Mouse (Mus musculus): ENCODE data around the gene Cacna1s. TPM values are rescaled to one million over a fixed set of nuclear protein-coding genes. Genes with fewer than 3 reads are reported as not detected.

Cacna1s gene
- polyA plus RNA-seq, 1 experiment from 2014 or later, result 0.60 TPM

DNA sequence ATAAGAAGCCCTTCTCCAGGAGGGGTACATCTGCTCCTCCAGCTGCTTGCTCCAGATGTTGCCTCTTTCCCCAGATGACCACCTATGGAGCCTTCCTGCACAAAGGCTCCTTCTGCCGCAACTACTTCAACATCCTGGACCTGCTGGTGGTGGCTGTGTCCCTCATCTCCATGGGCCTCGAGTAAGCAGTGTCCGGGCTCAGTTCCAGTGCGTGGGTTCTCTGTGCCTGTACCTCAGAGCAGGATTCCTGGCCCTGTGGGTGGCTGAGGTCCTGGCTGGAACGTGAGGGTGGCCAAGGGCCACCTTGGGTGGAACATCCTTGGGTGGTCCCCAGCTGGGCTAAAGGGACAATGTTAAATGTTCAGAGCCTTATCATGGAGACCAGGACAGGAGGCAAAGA lies 42.3 kb downstream of the Cacna1s start:
- H3K4me3 ChIP-seq (ENCODE audit: low read depth, low read length), result no peak overlapping the region
- no peak overlapping the region for H3K4me2 ChIP-seq (ENCODE audit: low read depth, low read length)
- no peaks in the 10 kb centered on the region for H3K36me3 ChIP-seq (ENCODE audit: control insufficient read depth, insufficient read depth)
- H3K9me3 ChIP-seq (replicated peaks; ENCODE audit: control insufficient read depth, low read length), result no peaks in the 10 kb centered on the region
- 64% methylated on average over 5 of the region's 5 CpGs for WGBS (ENCODE audit: insufficient replicate concordance)
- ATAC-seq (ENCODE audit: low read depth), result no peak
- no peaks in the 10 kb centered on the region for H3K27me3 ChIP-seq (ENCODE audit: control insufficient read depth, insufficient read depth, low read depth, low read length)
- H3K4me1 ChIP-seq (ENCODE audit: control insufficient read depth, low read depth, low read length), result no peaks in the 10 kb centered on the region
- H3K9ac ChIP-seq (ENCODE audit: low read depth, low read length), result no peak overlapping the region
- H3K27ac ChIP-seq (ENCODE audit: low read length), result no peak overlapping the region

DNA sequence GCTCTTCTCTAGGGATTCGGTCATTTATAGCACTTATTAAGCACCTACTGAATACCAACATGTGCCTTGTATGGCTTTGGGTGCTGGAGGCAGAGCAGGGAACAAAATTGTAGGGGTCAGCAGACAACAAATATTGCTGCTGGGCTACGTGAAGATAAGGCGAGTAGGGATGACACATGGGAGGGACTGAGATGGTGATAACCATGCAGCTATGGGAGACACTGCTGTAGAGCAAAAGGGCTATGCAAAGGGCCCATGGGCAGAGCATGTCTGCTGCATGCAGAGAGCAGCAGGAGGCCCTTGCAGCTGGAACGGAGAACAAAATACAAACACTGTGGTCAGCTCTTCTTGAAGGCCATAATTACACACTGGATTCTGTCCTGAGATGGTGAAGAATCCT lies 49.5 kb downstream of the Cacna1s start:
- Histone ChIP-seq H3K36me3 (ENCODE audit: control insufficient read depth, insufficient read depth) (no peaks in the 10 kb centered on the region), H3K27ac (ENCODE audit: low read length) (no peak overlapping the region), H3K4me1 (ENCODE audit: control insufficient read depth, low read depth, low read length) (peaks cover 14% of the 10 kb centered on the region), H3K9me3 (replicated peaks; ENCODE audit: control insufficient read depth, low read length) (no peaks in the 10 kb centered on the region), H3K4me3 (ENCODE audit: low read depth, low read length) (no peak overlapping the region), H3K9ac (ENCODE audit: low read depth, low read length) (no peak overlapping the region), H3K27me3 (ENCODE audit: control insufficient read depth, insufficient read depth, low read depth, low read length) (no peaks in the 10 kb centered on the region), H3K4me2 (ENCODE audit: low read depth, low read length) (no peak overlapping the region)
- 0 out of 2 replicates have a peak, but pooled peaks have one; percentile 38 for ATAC-seq (ENCODE audit: low read depth)
- WGBS (ENCODE audit: insufficient replicate concordance), result 36% methylated on average over 4 of the region's 4 CpGs

DNA sequence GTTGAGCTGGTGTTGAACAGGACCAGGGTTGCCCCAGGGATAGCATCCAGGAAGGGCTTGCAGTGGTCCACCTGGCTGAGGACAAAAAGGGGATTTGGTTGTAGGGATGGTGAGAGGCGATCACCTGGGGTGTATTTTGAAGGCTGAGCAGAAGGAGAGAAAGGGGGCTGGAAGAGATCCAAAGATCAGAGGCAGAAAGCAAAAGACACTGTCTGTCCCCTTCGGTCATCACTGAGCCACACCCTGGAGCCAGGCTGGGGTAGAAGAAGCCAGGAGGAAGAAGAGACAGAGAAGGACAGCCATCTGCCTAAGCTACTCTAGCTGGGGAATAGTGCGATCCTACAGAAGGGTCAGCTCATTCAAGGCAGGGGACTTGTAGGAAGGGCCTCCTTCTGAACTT lies 50.0 kb downstream of the Cacna1s start:
- no peak overlapping the region for H3K9ac ChIP-seq (ENCODE audit: low read depth, low read length)
- H3K27me3 ChIP-seq (ENCODE audit: control insufficient read depth, insufficient read depth, low read depth, low read length), result no peaks in the 10 kb centered on the region
- no peak overlapping the region for H3K27ac ChIP-seq (ENCODE audit: low read length)
- H3K36me3 ChIP-seq (ENCODE audit: control insufficient read depth, insufficient read depth), result no peaks in the 10 kb centered on the region
- no peak for ATAC-seq (ENCODE audit: low read depth)
- no peak overlapping the region for H3K4me3 ChIP-seq (ENCODE audit: low read depth, low read length)
- WGBS (ENCODE audit: insufficient replicate concordance), result 40% methylated on average over 3 of the region's 3 CpGs
- peaks cover 14% of the 10 kb centered on the region for H3K4me1 ChIP-seq (ENCODE audit: control insufficient read depth, low read depth, low read length)
- H3K4me2 ChIP-seq (ENCODE audit: low read depth, low read length), result no peak overlapping the region
- no peaks in the 10 kb centered on the region for H3K9me3 ChIP-seq (replicated peaks; ENCODE audit: control insufficient read depth, low read length)

DNA sequence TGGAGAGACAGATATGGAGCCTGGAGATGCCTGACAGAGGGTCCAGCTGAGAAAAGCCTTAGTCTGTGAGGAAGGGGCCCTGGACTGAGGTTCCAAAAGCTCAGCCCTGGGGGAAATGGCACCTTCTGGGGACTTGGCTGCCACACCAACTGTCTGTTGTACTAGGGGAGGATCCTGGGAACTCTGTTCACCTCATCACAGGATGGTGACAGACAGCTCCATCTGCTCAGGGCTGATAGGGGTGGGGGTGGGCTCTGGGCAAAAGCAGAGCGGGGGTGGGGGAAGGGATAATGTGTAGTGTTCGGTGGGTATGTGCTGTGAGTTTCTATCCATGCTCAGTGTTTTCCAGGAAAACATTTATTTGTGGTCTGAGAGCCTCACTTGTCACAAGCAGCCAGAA lies 50.4 kb downstream of the Cacna1s start:
- no peaks in the 10 kb centered on the region for H3K9me3 ChIP-seq (replicated peaks; ENCODE audit: control insufficient read depth, low read length)
- peaks cover 14% of the 10 kb centered on the region for H3K4me1 ChIP-seq (ENCODE audit: control insufficient read depth, low read depth, low read length)
- 12% methylated on average over 2 of the region's 2 CpGs for WGBS (ENCODE audit: insufficient replicate concordance)
- H3K4me3 ChIP-seq (ENCODE audit: low read depth, low read length), result no peak overlapping the region
- no peak overlapping the region for H3K27ac ChIP-seq (ENCODE audit: low read length)
- H3K9ac ChIP-seq (ENCODE audit: low read depth, low read length), result no peak overlapping the region
- peak; percentile 59 for ATAC-seq (ENCODE audit: low read depth)
- H3K27me3 ChIP-seq (ENCODE audit: control insufficient read depth, insufficient read depth, low read depth, low read length), result no peaks in the 10 kb centered on the region
- no peak overlapping the region for H3K4me2 ChIP-seq (ENCODE audit: low read depth, low read length)
- H3K36me3 ChIP-seq (ENCODE audit: control insufficient read depth, insufficient read depth), result no peaks in the 10 kb centered on the region

DNA sequence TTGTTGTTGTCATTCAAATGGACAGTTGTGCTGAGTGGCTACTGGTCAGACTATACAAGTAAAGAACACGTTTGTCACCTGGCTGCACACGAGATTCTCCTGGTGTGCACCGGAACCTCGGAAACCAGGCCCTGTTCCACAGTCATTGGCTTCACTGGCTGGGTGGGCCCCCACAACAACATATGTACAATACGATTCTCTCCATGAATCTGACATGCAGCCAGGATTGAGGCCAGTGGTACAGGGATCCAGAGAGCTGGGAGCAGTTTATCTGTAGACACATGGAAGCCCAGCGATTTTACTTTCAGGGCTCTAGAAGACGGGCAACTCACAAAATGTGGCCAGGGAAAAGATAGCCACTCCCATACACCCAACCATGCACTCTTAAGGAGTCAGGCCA lies 51.1 kb downstream of the Cacna1s start:
- Histone ChIP-seq H3K36me3 (ENCODE audit: control insufficient read depth, insufficient read depth) (no peaks in the 10 kb centered on the region), H3K4me3 (ENCODE audit: low read depth, low read length) (no peak overlapping the region), H3K9me3 (replicated peaks; ENCODE audit: control insufficient read depth, low read length) (no peaks in the 10 kb centered on the region), H3K27me3 (ENCODE audit: control insufficient read depth, insufficient read depth, low read depth, low read length) (no peaks in the 10 kb centered on the region), H3K4me1 (ENCODE audit: control insufficient read depth, low read depth, low read length) (peaks cover 14% of the 10 kb centered on the region), H3K4me2 (ENCODE audit: low read depth, low read length) (no peak overlapping the region), H3K9ac (ENCODE audit: low read depth, low read length) (no peak overlapping the region), H3K27ac (ENCODE audit: low read length) (no peak overlapping the region)
- 57% methylated on average over 7 of the region's 7 CpGs for WGBS (ENCODE audit: insufficient replicate concordance)
- no peak for ATAC-seq (ENCODE audit: low read depth)

DNA sequence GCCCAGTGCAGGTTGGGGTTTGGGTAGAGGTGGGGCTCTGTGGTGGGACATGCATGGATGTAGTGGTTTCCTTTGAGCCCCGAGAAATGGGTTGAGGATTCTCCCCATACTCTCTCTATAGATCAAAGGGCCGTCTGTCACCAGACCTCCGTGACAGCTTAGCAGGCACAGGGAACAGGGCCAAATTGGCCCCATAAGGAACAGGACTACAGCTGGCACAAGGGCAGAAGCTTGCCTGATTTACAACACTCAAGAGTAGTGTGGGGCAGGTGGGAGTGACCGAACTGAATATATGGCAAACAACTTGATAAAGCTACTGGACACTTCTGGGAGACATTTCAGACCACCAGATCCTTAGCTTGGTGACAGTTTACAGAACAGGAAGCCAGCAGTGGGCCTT lies 52.2 kb downstream of the Cacna1s start:
- no peak overlapping the region for H3K27ac ChIP-seq (ENCODE audit: low read length)
- no peak overlapping the region for H3K4me3 ChIP-seq (ENCODE audit: low read depth, low read length)
- H3K27me3 ChIP-seq (ENCODE audit: control insufficient read depth, insufficient read depth, low read depth, low read length), result no peaks in the 10 kb centered on the region
- no peaks in the 10 kb centered on the region for H3K9me3 ChIP-seq (replicated peaks; ENCODE audit: control insufficient read depth, low read length)
- peaks cover 14% of the 10 kb centered on the region for H3K4me1 ChIP-seq (ENCODE audit: control insufficient read depth, low read depth, low read length)
- 53% methylated on average over 4 of the region's 4 CpGs for whole genome bisulfite sequencing (ENCODE audit: insufficient replicate concordance)
- no peak for ATAC-seq (ENCODE audit: low read depth)
- H3K9ac ChIP-seq (ENCODE audit: low read depth, low read length), result no peak overlapping the region
- H3K36me3 ChIP-seq (ENCODE audit: control insufficient read depth, insufficient read depth), result no peaks in the 10 kb centered on the region
- no peak overlapping the region for H3K4me2 ChIP-seq (ENCODE audit: low read depth, low read length)

DNA sequence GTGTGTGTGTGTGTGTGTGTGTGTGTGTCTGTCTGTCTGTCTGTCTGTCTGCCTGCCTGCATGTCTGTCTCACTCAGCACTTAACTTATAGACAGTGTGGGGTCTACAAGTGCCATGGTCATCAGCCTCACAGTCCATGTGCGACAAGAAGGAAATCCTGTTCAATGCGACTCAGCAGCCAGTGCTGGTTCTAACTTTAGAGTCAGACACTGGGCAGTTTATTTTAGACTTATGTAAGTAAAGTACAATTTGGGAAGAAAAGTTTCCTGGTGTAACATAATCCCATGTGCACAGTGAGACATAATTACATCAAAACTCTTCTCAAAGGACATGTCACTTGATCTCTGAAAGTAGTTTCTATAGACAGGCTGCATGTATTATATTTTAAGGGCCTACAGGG lies 56.9 kb downstream of the Cacna1s start:
- Histone ChIP-seq H3K4me1 (ENCODE audit: control insufficient read depth, low read depth, low read length) (no peaks in the 10 kb centered on the region), H3K27me3 (ENCODE audit: control insufficient read depth, insufficient read depth, low read depth, low read length) (no peaks in the 10 kb centered on the region), H3K4me2 (ENCODE audit: low read depth, low read length) (no peak overlapping the region), H3K9me3 (replicated peaks; ENCODE audit: control insufficient read depth, low read length) (no peaks in the 10 kb centered on the region), H3K36me3 (ENCODE audit: control insufficient read depth, insufficient read depth) (no peaks in the 10 kb centered on the region), H3K27ac (ENCODE audit: low read length) (no peak overlapping the region), H3K4me3 (ENCODE audit: low read depth, low read length) (no peak overlapping the region), H3K9ac (ENCODE audit: low read depth, low read length) (no peak overlapping the region)
- 43% methylated on average over 2 of the region's 2 CpGs for WGBS (ENCODE audit: insufficient replicate concordance)
- ATAC-seq (ENCODE audit: low read depth), result no peak

DNA sequence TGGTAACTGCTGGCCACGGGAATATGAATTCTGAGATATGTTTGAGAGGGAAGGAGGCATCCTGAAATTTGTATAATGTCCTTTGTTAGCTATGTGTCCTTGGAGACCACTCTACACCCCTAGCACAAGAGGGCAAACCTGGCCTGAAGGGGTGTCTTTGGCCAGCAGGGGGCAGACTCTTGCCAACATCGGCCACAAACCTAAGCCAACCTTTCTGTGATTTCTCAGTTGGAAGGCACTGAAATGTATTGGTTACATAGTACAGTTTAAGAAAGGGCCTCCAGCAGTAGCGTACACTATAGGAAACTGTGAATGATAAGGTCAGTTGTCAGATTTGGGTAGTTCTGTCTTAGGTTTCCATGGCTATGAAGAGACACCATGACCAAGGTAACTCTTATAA lies 63.6 kb downstream of the Cacna1s start:
- H3K9me3 ChIP-seq (replicated peaks; ENCODE audit: control insufficient read depth, low read length), result no peaks in the 10 kb centered on the region
- no peak overlapping the region for H3K4me3 ChIP-seq (ENCODE audit: low read depth, low read length)
- no peaks in the 10 kb centered on the region for H3K27me3 ChIP-seq (ENCODE audit: control insufficient read depth, insufficient read depth, low read depth, low read length)
- no peak overlapping the region for H3K9ac ChIP-seq (ENCODE audit: low read depth, low read length)
- peaks cover 5% of the 10 kb centered on the region for H3K4me1 ChIP-seq (ENCODE audit: control insufficient read depth, low read depth, low read length)
- ATAC-seq (ENCODE audit: low read depth), result no peak
- H3K27ac ChIP-seq (ENCODE audit: low read length), result no peak overlapping the region
- H3K4me2 ChIP-seq (ENCODE audit: low read depth, low read length), result no peak overlapping the region
- WGBS (ENCODE audit: insufficient replicate concordance), result 10% methylated on average over 3 of the region's 3 CpGs
- no peaks in the 10 kb centered on the region for H3K36me3 ChIP-seq (ENCODE audit: control insufficient read depth, insufficient read depth)

DNA sequence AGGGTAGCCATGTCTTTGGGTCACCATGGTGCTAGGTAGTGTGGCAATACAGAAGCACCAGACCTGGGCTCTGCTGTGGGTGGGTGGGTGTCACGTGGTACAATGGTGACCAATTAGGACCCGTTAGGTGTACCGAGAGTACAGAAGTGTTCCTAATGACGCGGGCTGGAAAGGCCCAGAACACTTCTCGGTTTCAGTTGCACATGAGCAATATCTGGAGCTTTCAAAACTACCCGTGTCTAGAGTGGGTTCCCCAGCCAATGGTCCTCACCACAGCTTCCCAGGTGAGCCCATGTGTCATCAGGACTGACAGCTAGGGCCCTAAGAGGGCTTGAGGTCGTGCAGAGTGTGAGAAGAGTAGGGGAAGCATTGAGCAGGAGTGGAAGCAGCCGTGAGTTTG lies 64.5 kb downstream of the Cacna1s start:
- no peaks in the 10 kb centered on the region for H3K27me3 ChIP-seq (ENCODE audit: control insufficient read depth, insufficient read depth, low read depth, low read length)
- H3K4me3 ChIP-seq (ENCODE audit: low read depth, low read length), result no peak overlapping the region
- ATAC-seq (ENCODE audit: low read depth), result no peak
- 63% methylated on average over 9 of the region's 9 CpGs for WGBS (ENCODE audit: insufficient replicate concordance)
- peaks cover 5% of the 10 kb centered on the region for H3K4me1 ChIP-seq (ENCODE audit: control insufficient read depth, low read depth, low read length)
- no peak overlapping the region for H3K4me2 ChIP-seq (ENCODE audit: low read depth, low read length)
- no peaks in the 10 kb centered on the region for H3K36me3 ChIP-seq (ENCODE audit: control insufficient read depth, insufficient read depth)
- H3K9ac ChIP-seq (ENCODE audit: low read depth, low read length), result no peak overlapping the region
- H3K27ac ChIP-seq (ENCODE audit: low read length), result no peak overlapping the region
- no peaks in the 10 kb centered on the region for H3K9me3 ChIP-seq (replicated peaks; ENCODE audit: control insufficient read depth, low read length)

DNA sequence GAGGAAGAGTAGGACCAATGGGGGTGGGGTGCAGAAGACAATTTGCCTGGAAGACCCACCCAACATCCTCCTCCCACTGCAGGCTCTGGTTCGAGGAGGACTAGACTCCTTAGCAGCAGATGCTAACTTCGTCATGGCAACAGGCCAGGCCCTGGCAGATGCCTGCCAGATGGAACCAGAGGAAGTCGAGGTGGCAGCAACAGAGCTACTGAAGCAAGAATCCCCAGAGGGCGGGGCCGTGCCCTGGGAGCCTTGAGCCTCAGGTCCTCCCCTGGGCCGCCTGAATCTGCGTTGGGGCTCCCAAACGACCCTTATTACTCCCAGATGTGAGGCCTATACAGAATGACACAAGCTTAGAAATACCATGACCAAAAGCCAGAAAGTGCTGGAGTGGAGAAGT lies 66.3 kb downstream of the Cacna1s start:
- no peak overlapping the region for H3K9ac ChIP-seq (ENCODE audit: low read depth, low read length)
- WGBS (ENCODE audit: insufficient replicate concordance), result 40% methylated on average over 8 of the region's 8 CpGs
- H3K27me3 ChIP-seq (ENCODE audit: control insufficient read depth, insufficient read depth, low read depth, low read length), result no peaks in the 10 kb centered on the region
- no peaks in the 10 kb centered on the region for H3K36me3 ChIP-seq (ENCODE audit: control insufficient read depth, insufficient read depth)
- ATAC-seq (ENCODE audit: low read depth), result no peak
- H3K4me3 ChIP-seq (ENCODE audit: low read depth, low read length), result no peak overlapping the region
- H3K4me2 ChIP-seq (ENCODE audit: low read depth, low read length), result no peak overlapping the region
- no peaks in the 10 kb centered on the region for H3K9me3 ChIP-seq (replicated peaks; ENCODE audit: control insufficient read depth, low read length)
- H3K27ac ChIP-seq (ENCODE audit: low read length), result no peak overlapping the region
- peaks cover 5% of the 10 kb centered on the region for H3K4me1 ChIP-seq (ENCODE audit: control insufficient read depth, low read depth, low read length)
